Mouse (Mus musculus) forebrain, embryonic 11.5 days (tissue): ENCODE measurements around the gene Gm49368. TPM values are rescaled to one million over a fixed set of nuclear protein-coding genes. Genes with fewer than 3 reads are reported as not detected.
"Not testable (repeated sequence)": the region's sequence is repeated elsewhere in the genome, so short reads cannot be mapped to it uniquely, and the experiment has no call there.

ENCODE experiments used
- ATAC-seq: fragments of 200-750 bp; cut with Nextera tagmentation; replicated peaks from 2 replicates; pipeline ENCODE4 v1.8.0; 2017; ENCODE audit warnings: moderate TSS enrichment; ENCODE audit not compliant: low FRiP score
- DNase-seq: peaks from one replicate; pipeline ENCODE4 v3.0.0-alpha.2; 2017; ENCODE audit warnings: low spot score
- H3K27ac ChIP-seq: fragments of 300-500 bp; sonication (generic); 2 replicates; pipeline ENCODE4 v1.5.1; 2014; ENCODE audit warnings: low read depth, low read length
- H3K27me3 ChIP-seq: fragments of 300-500 bp; sonication (generic); 2 replicates; pipeline ENCODE4 v1.6.1; 2014; ENCODE audit warnings: mild to moderate bottlenecking, low read length, mixed read lengths; ENCODE audit not compliant: control insufficient read depth, insufficient read depth
- H3K36me3 ChIP-seq: fragments of 300-500 bp; sonication (generic); 2 replicates; pipeline ENCODE4 v1.6.1; 2014; ENCODE audit warnings: mild to moderate bottlenecking, low read length, moderate library complexity, mixed read lengths; ENCODE audit not compliant: control insufficient read depth, insufficient read depth
- H3K4me1 ChIP-seq: fragments of 300-500 bp; sonication (generic); replicated peaks from 2 replicates; pipeline ENCODE4 v1.6.1; 2014; ENCODE audit warnings: low read length, mixed read lengths; ENCODE audit not compliant: control insufficient read depth, insufficient read depth
- H3K4me2 ChIP-seq: fragments of 300-500 bp; sonication (generic); 2 replicates; pipeline ENCODE4 v1.6.1; 2014; ENCODE audit warnings: low read depth, mild to moderate bottlenecking, low read length, moderate library complexity, mixed read lengths; ENCODE audit not compliant: severe bottlenecking
- H3K4me3 ChIP-seq: fragments of 300-500 bp; sonication (generic); 2 replicates; pipeline ENCODE4 v1.5.1; 2014; ENCODE audit warnings: low read depth, low read length
- H3K9ac ChIP-seq: fragments of 300-500 bp; sonication (generic); 2 replicates; pipeline ENCODE4 v1.6.1; 2014; ENCODE audit warnings: low read length
- H3K9me3 ChIP-seq: fragments of 300-500 bp; sonication (generic); 2 replicates; pipeline ENCODE4 v1.6.1; 2016; ENCODE audit warnings: low read length, mixed read lengths; ENCODE audit not compliant: control insufficient read depth
- whole genome bisulfite sequencing: fragments of 180-500 bp; shearing (Covaris S2); extraction: QIAGEN DNeasy Blood & Tissue Kit; methylation state at CpG from one replicate; pipeline ENCODE4 v1.1.7; 2014; 5-methylcytosine and 5-hydroxymethylcytosine counted together
- polyA plus RNA-seq: library from polyadenylated mRNA; unstranded; fragments of >200 nt; fragmentation: Nextera tagmentation; extraction: Ambion mirVana; gene quantifications from 2 replicates; pipeline ENCODE4 v1.2.1, GENCODE M21; 2014

Gene Gm49368
- not detected in 2 replicates for polyA plus RNA-seq

- WGBS = 90% methylated on average over 7 of the region's 7 CpGs
- DNase-seq (no peak), ATAC-seq (no peak)
- Histone ChIP-seq H3K27me3 (no peaks in the 10 kb centered on the region), H3K36me3 (no peaks in the 10 kb centered on the region), H3K9me3 (no peaks in the 10 kb centered on the region), H3K4me2 (no peak within 1 kb of the TSS), H3K9ac (no peak within 1 kb of the TSS), H3K4me1 (no peaks in the 10 kb centered on the region), H3K27ac (no peak within 1 kb of the TSS), H3K4me3 (no peak within 1 kb of the TSS)
Observed at GRCm38 (mm10) chr7:128062456-128062855, at the start of gene Gm49368, which contains the start of gene Itgam. TSS of gene Gm49368 (plus strand) at chr7:128062683. TSS of gene Itgam (plus strand) at chr7:128062640.

GRCm38 (mm10) chr7:128013116-128013515 lies 49.4 kb upstream of the Gm49368 start:
- no peak for DNase-seq
- Histone ChIP-seq H3K9ac (no peak overlapping the region), H3K4me2 (no peak overlapping the region), H3K4me3 (no peak overlapping the region), H3K27me3 (no peaks in the 10 kb centered on the region), H3K27ac (no peak overlapping the region), H3K36me3 (no peaks in the 10 kb centered on the region), H3K4me1 (no peaks in the 10 kb centered on the region), H3K9me3 (no peaks in the 10 kb centered on the region)
- WGBS = 96% methylated on average over 13 of the region's 13 CpGs
- ATAC-seq = no peak

DNA sequence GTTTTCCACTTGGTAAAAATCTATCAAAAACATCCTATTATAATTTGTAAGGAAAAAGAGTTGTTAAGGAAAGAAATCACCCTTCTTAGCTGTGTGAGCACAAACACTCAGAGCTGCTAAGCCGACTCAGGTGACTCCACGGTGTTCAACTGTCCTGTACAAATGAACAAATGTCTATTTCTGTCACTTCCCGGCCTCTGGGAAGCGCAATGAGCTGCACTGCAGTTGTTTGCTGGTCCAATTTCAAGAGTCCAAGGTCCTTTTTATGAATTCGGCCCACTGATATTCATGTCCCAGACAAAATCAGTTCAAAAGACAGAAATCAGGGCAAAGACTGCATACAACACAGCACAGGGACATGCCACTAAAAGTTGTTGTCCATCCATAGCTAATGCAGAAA lies 46.3 kb upstream of the Gm49368 start:
- not testable (repeated sequence) for H3K9ac ChIP-seq, H3K27ac ChIP-seq, DNase-seq, H3K36me3 ChIP-seq, ATAC-seq, H3K27me3 ChIP-seq, H3K4me2 ChIP-seq, H3K4me3 ChIP-seq, H3K9me3 ChIP-seq, H3K4me1 ChIP-seq
- 86% methylated on average over 5 of the region's 5 CpGs for WGBS

- Histone ChIP-seq H3K4me2 (no peak overlapping the region), H3K4me3 (no peak overlapping the region), H3K9me3 (no peaks in the 10 kb centered on the region), H3K27me3 (no peaks in the 10 kb centered on the region), H3K36me3 (no peaks in the 10 kb centered on the region), H3K9ac (no peak overlapping the region), H3K4me1 (no peaks in the 10 kb centered on the region), H3K27ac (no peak overlapping the region)
- DNase-seq (no peak), ATAC-seq (no peak)
- 86% methylated on average over 6 of the region's 6 CpGs for whole genome bisulfite sequencing
Observed at GRCm38 (mm10) chr7:128016650-128017049, 45.8 kb upstream of the Gm49368 start.

GRCm38 (mm10) chr7:128018275-128018674 lies 44.2 kb upstream of the Gm49368 start:
- Histone ChIP-seq H3K4me3 (no peak overlapping the region), H3K9me3 (no peaks in the 10 kb centered on the region), H3K36me3 (no peaks in the 10 kb centered on the region), H3K27ac (no peak overlapping the region), H3K4me2 (no peak overlapping the region), H3K4me1 (no peaks in the 10 kb centered on the region), H3K9ac (no peak overlapping the region), H3K27me3 (no peaks in the 10 kb centered on the region)
- no peak for ATAC-seq
- WGBS = 84% methylated on average over 3 of the region's 3 CpGs
- DNase-seq = no peak

DNA sequence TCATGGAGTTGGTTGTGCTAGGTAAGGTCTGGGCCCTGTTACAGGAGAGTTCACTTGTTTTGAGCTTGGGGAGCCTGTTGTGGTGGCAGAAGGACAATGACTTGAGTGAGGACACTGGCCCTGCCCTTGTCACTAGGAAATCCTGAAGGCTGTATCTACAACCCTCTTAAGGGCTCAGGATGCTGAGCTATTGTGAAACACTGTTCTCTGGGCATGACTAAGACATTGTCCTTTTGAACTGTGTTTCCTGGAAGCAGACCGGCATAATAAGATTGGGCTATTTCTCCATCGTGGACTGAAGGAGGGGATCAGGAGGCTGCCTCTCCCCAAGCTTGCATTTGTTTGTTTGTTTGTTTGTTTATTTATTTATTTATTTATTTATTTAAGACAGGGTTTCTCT lies 43.3 kb upstream of the Gm49368 start:
- Histone ChIP-seq H3K9me3 (no peaks in the 10 kb centered on the region), H3K27ac (no peak overlapping the region), H3K36me3 (no peaks in the 10 kb centered on the region), H3K4me2 (no peak overlapping the region), H3K4me3 (no peak overlapping the region), H3K27me3 (no peaks in the 10 kb centered on the region), H3K9ac (no peak overlapping the region), H3K4me1 (no peaks in the 10 kb centered on the region)
- 97% methylated on average over 2 of the region's 2 CpGs for WGBS
- no peak for ATAC-seq
- DNase-seq = no peak

- Histone ChIP-seq H3K27ac (no peak overlapping the region), H3K9me3 (no peaks in the 10 kb centered on the region), H3K9ac (no peak overlapping the region), H3K36me3 (no peaks in the 10 kb centered on the region), H3K4me3 (no peak overlapping the region), H3K4me2 (no peak overlapping the region), H3K4me1 (no peaks in the 10 kb centered on the region), H3K27me3 (no peaks in the 10 kb centered on the region)
- DNase-seq (no peak), ATAC-seq (no peak)
- WGBS = 65% methylated on average over 8 of the region's 8 CpGs
Observed at GRCm38 (mm10) chr7:128022974-128023373, 39.5 kb upstream of the Gm49368 start.

- WGBS = 97% methylated on average over 4 of the region's 4 CpGs
- no peak overlapping the region for H3K9ac ChIP-seq
- no peaks in the 10 kb centered on the region for H3K27me3 ChIP-seq
- H3K27ac ChIP-seq = no peak overlapping the region
- H3K4me3 ChIP-seq = no peak overlapping the region
- ATAC-seq (no peak), DNase-seq (no peak)
- no peaks in the 10 kb centered on the region for H3K36me3 ChIP-seq
- no peaks in the 10 kb centered on the region for H3K4me1 ChIP-seq
- H3K4me2 ChIP-seq = no peak overlapping the region
- H3K9me3 ChIP-seq = no peaks in the 10 kb centered on the region
Observed at GRCm38 (mm10) chr7:128023565-128023964, 38.9 kb upstream of the Gm49368 start.

- Histone ChIP-seq H3K27me3 (no peaks in the 10 kb centered on the region), H3K9ac (no peak overlapping the region), H3K4me2 (no peak overlapping the region), H3K9me3 (no peaks in the 10 kb centered on the region), H3K36me3 (no peaks in the 10 kb centered on the region), H3K4me1 (no peaks in the 10 kb centered on the region), H3K4me3 (no peak overlapping the region), H3K27ac (no peak overlapping the region)
- ATAC-seq = no peak
- DNase-seq = no peak
- 95% methylated on average over 9 of the region's 9 CpGs for WGBS
Observed at GRCm38 (mm10) chr7:128024364-128024763, 38.1 kb upstream of the Gm49368 start.
